Mouse (Mus musculus) heart, postnatal 25 days (tissue): ENCODE measurements around the gene Pld2. TPM values are rescaled to one million over a fixed set of nuclear protein-coding genes. Genes with fewer than 3 reads are reported as not detected.
A peak's percentile ranks its signal among the peaks of the same experiment; 100 is the strongest.
"Not testable (repeated sequence)": the region's sequence is repeated elsewhere in the genome, so short reads cannot be mapped to it uniquely, and the experiment has no call there.

ENCODE experiments used
- DNase-seq: peaks from one replicate; pipeline ENCODE4 v3.0.0; 2022; ENCODE audit warnings: low spot score
- intact Hi-C: fragments of 180-260 bp; cut with DNase I; formaldehyde crosslinking; loops from one replicate; pipeline ENCODE4 v1.15.1; 2025
- total RNA-seq, 2 experiments: library from RNA; stranded (reverse); gene quantifications; 2 replicates each; pipeline ENCODE4 v1.2.3; 2021

Pld2 gene
- total RNA-seq, 2 experiments from 2014 or later = 6.5 to 7.4 TPM

- no peak for DNase-seq
- intact Hi-C loops = no loop called here
These were observed 15.1 kb upstream of the Pld2 start for GRCm38 (mm10) chr11:70524782-70525181.

GRCm38 (mm10) chr11:70525184-70525678, 14.6 kb upstream of the Pld2 start, which contains the start of gene Psmb6:
TSS of gene Psmb6 (plus strand) at chr11:70525367.
- intact Hi-C loops = no loop called here
- peak; percentile 88 for DNase-seq

- no peak for DNase-seq
- intact Hi-C loops = no loop called here
These were observed 14.1 kb upstream of the Pld2 start for GRCm38 (mm10) chr11:70525726-70526125.

- intact Hi-C loops = no loop called here
- no peak for DNase-seq
These were observed 13.7 kb upstream of the Pld2 start for GRCm38 (mm10) chr11:70526211-70526610.

GRCm38 (mm10) chr11:70528610-70529009, 11.3 kb upstream of the Pld2 start:
- DNase-seq = no peak
- intact Hi-C loops = no loop called here

- DNase-seq, intact Hi-C loops: not testable (repeated sequence)
These were observed 8.8 kb upstream of the Pld2 start for GRCm38 (mm10) chr11:70531065-70531464.

- intact Hi-C loops = no loop called here
These were observed 7.0 kb upstream of the Pld2 start, which contains the start of gene Gm40193 for GRCm38 (mm10) chr11:70532839-70533238. TSS of gene Gm40193 (minus strand) at chr11:70532939.

GRCm38 (mm10) chr11:70539423-70539822, 441 bp upstream of the Pld2 start:
- DNase-seq = no peak
- intact Hi-C loops = no loop called here

More at GRCm38 (mm10) chr11:70532839-70533238, 7.0 kb upstream of the Pld2 start, which contains the start of gene Gm40193:
- no peak for DNase-seq

- intact Hi-C loops = loop anchor here (1.0 to 2.0 kb wide), 2 partner anchors 22 to 64 kb away; partner anchors contain the start of gene Mink1
- DNase-seq = no peak
These were observed 1.1 kb downstream of the Pld2 start for GRCm38 (mm10) chr11:70540928-70541327.

GRCm38 (mm10) chr11:70541415-70541814, 1.6 kb downstream of the Pld2 start:
- intact Hi-C loops = loop anchor here (2.0 kb wide), 1 partner anchor 21 kb away; the partner anchor contains the start of gene Mink1
- DNase-seq = no peak

GRCm38 (mm10) chr11:70544496-70544895, 4.6 kb downstream of the Pld2 start:
- DNase-seq = no peak

GRCm38 (mm10) chr11:70551526-70551925, 11.7 kb downstream of the Pld2 start:
- intact Hi-C loops = no loop called here
- no peak for DNase-seq

More at GRCm38 (mm10) chr11:70544496-70544895, 4.6 kb downstream of the Pld2 start:
- intact Hi-C loops = no loop called here

- DNase-seq = no peak
These were observed 14.1 kb downstream of the Pld2 start for GRCm38 (mm10) chr11:70553940-70554339.

GRCm38 (mm10) chr11:70557545-70557944, 17.7 kb downstream of the Pld2 start:
- DNase-seq = no peak
- intact Hi-C loops = no loop called here

More at GRCm38 (mm10) chr11:70553940-70554339, 14.1 kb downstream of the Pld2 start:
- intact Hi-C loops = no loop called here

GRCm38 (mm10) chr11:70561937-70562286, 22.0 kb downstream of the Pld2 start:
- intact Hi-C loops = loop anchor here (2.0 kb wide), 1 partner anchor 21 kb away; the partner anchor contains the start of gene Pld2
- DNase-seq = no peak

- peak; percentile 80 for DNase-seq
- intact Hi-C loops = loop anchor here (2.0 kb wide), 1 partner anchor 22 kb away; the partner anchor contains the start of gene Pld2
These were observed 22.6 kb downstream of the Pld2 start, which contains the start of gene Mink1 for GRCm38 (mm10) chr11:70562287-70562994. TSS of gene Mink1 (plus strand) at chr11:70562881.

GRCm38 (mm10) chr11:70562995-70563469, 23.2 kb downstream of the Pld2 start:
- intact Hi-C loops = loop anchor here (2.0 kb wide), 1 partner anchor 22 kb away; the partner anchor contains the start of gene Pld2
- no peak for DNase-seq

GRCm38 (mm10) chr11:70563470-70564275, 23.8 kb downstream of the Pld2 start:
- DNase-seq = no peak
- intact Hi-C loops = loop anchor here (2.0 kb wide), 2 partner anchors 23 to 41 kb away; partner anchors contain the start of gene Pld2

GRCm38 (mm10) chr11:70564276-70564873, 24.5 kb downstream of the Pld2 start:
- intact Hi-C loops = loop anchor here (2.0 kb wide), 1 partner anchor 40 kb away; no protein-coding TSS in a partner anchor

More at GRCm38 (mm10) chr11:70564276-70564873, 24.5 kb downstream of the Pld2 start:
- no peak for DNase-seq
